Mouse (Mus musculus) hindbrain, embryonic 14.5 days (tissue): ENCODE measurements at regions not wholly inside any gene's neighbourhood (a gene's known extent, or its start where the extent isn't known, plus 50 kb on each side); places are given as distances from the start of the nearest gene placed in this dataset.

Experiments
- ATAC-seq: fragments of 200-750 bp; cut with Nextera tagmentation; 2 replicates; pipeline ENCODE4 v1.8.0; 2017; ENCODE audit warnings: moderate number of reproducible peaks, mild to moderate bottlenecking, moderate TSS enrichment, moderate library complexity; ENCODE audit not compliant: low FRiP score
- DNase-seq: peaks from one replicate; pipeline ENCODE4 v3.0.0-alpha.2; 2015; ENCODE audit warnings: low spot score
- H3K27ac ChIP-seq: fragments of 300-500 bp; sonication (generic); 2 replicates; pipeline ENCODE4 v1.5.1; 2014; ENCODE audit warnings: mild to moderate bottlenecking, moderate library complexity
- H3K27me3 ChIP-seq: fragments of 300-500 bp; sonication (generic); 2 replicates; pipeline ENCODE4 v1.6.1; 2014; ENCODE audit warnings: mild to moderate bottlenecking, low read length, mixed read lengths; ENCODE audit not compliant: control insufficient read depth, insufficient read depth
- H3K36me3 ChIP-seq: fragments of 300-500 bp; sonication (generic); replicated peaks from 2 replicates; pipeline ENCODE4 v1.6.1; 2014; ENCODE audit not compliant: control insufficient read depth, insufficient read depth
- H3K4me1 ChIP-seq: fragments of 300-500 bp; sonication (generic); replicated peaks from 2 replicates; pipeline ENCODE4 v1.6.1; 2014; ENCODE audit warnings: antibody characterized with exemption, low read length, mixed read lengths; ENCODE audit not compliant: control insufficient read depth, insufficient read depth
- H3K4me2 ChIP-seq: fragments of 300-500 bp; sonication (generic); replicated peaks from 2 replicates; pipeline ENCODE4 v1.6.1; 2014; ENCODE audit warnings: mild to moderate bottlenecking, moderate library complexity
- H3K4me3 ChIP-seq: fragments of 300-500 bp; sonication (generic); replicated peaks from 2 replicates; pipeline ENCODE4 v1.5.1; 2014; ENCODE audit warnings: mild to moderate bottlenecking, low read length
- H3K9ac ChIP-seq: fragments of 300-500 bp; sonication (generic); 2 replicates; pipeline ENCODE4 v1.6.1; 2014
- H3K9me3 ChIP-seq: fragments of 300-500 bp; sonication (generic); 2 replicates; pipeline ENCODE4 v1.6.1; 2016; ENCODE audit warnings: low read length; ENCODE audit not compliant: control insufficient read depth
- whole genome bisulfite sequencing: fragments of 180-500 bp; shearing (Covaris S2); extraction: QIAGEN DNeasy Blood & Tissue Kit; methylation state at CpG from one replicate; pipeline ENCODE4 v1.1.7; 2014; 5-methylcytosine and 5-hydroxymethylcytosine counted together

DNA sequence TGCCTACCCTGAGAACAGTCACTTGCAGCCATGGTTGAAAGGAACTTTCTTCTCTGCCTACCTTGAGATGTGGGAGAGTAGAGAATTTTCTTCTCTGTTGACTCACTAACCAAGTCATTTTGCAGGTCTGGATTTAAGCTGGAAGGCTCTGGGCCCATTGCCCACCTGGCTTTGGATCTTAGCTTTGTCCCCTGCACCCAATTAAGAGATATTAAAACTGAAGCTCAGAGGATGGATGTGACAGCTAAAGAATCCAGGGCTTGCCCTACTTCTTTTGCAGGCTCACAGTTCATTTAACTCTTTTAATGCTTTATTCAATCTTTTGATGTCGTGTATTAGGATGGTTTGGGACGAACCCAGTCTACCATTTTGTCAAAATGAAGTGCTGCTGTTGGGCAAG is 58.8 kb upstream of the Gnao1 start:
- Histone ChIP-seq H3K4me1 (no peaks in the 10 kb centered on the region), H3K9me3 (no peaks in the 10 kb centered on the region), H3K4me2 (no peak overlapping the region), H3K27me3 (no peaks in the 10 kb centered on the region), H3K9ac (no peak overlapping the region), H3K4me3 (no peak overlapping the region), H3K36me3 (no peaks in the 10 kb centered on the region), H3K27ac (no peak overlapping the region)
- ATAC-seq (no peak), DNase-seq (no peak)
- 49% methylated on average over 2 of the region's 2 CpGs for WGBS

DNA sequence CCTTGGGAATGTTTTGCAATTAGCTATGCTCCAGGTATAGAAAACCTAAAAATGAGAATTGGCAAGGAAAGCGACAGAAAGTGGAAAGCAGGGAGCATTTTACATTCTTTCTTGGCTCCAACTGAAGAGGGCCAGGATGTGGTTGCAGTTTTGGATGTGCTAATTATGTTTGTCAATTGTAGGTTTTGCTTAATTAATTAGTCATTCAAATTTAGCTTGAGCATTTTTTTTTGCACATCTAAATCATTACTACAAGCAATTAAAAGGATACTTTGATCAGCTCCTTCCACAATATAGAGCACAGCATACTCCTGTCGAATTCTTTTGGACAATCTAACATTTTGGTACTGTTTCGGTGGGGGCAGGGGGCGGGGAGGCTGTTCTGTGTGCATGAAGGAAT is 53.8 kb upstream of the Gnao1 start:
- H3K4me2 ChIP-seq: no peak overlapping the region
- H3K27ac ChIP-seq: no peak overlapping the region
- no peaks in the 10 kb centered on the region for H3K9me3 ChIP-seq
- H3K27me3 ChIP-seq: no peaks in the 10 kb centered on the region
- WGBS: 92% methylated on average over 4 of the region's 4 CpGs
- no peaks in the 10 kb centered on the region for H3K36me3 ChIP-seq
- H3K4me1 ChIP-seq: no peaks in the 10 kb centered on the region
- DNase-seq (no peak), ATAC-seq (no peak)
- no peak overlapping the region for H3K4me3 ChIP-seq
- no peak overlapping the region for H3K9ac ChIP-seq
